Mouse (Mus musculus) lung, postnatal 0 days (tissue): ENCODE measurements around the gene Btbd3. TPM values are rescaled to one million over a fixed set of nuclear protein-coding genes. Genes with fewer than 3 reads are reported as not detected.

ENCODE experiments used
- ATAC-seq: fragments of 200-750 bp; cut with Nextera tagmentation; 2 replicates; pipeline ENCODE4 v1.8.0; 2017; ENCODE audit warnings: moderate library complexity
- DNase-seq: peaks from one replicate; pipeline ENCODE4 v3.0.0-alpha.2; 2016; ENCODE audit warnings: low spot score
- H3K27ac ChIP-seq: fragments of 300-500 bp; sonication (generic); 2 replicates; pipeline ENCODE4 v1.5.1; 2014; ENCODE audit warnings: antibody characterized with exemption, mild to moderate bottlenecking, low read length, mixed read lengths
- H3K27me3 ChIP-seq: fragments of 300-500 bp; sonication (generic); replicated peaks from 2 replicates; pipeline ENCODE4 v1.6.1; 2014; ENCODE audit warnings: low read length, mixed read lengths; ENCODE audit not compliant: insufficient read depth
- H3K36me3 ChIP-seq: fragments of 300-500 bp; sonication (generic); 2 replicates; pipeline ENCODE4 v1.6.1; 2014; ENCODE audit warnings: low read length, mixed read lengths; ENCODE audit not compliant: insufficient read depth
- H3K4me1 ChIP-seq: fragments of 300-500 bp; sonication (generic); 2 replicates; pipeline ENCODE4 v1.6.1; 2014; ENCODE audit warnings: antibody characterized with exemption, low read depth, low read length, mixed read lengths; ENCODE audit not compliant: insufficient read depth
- H3K4me2 ChIP-seq: fragments of 300-500 bp; sonication (generic); replicated peaks from 2 replicates; pipeline ENCODE4 v1.6.1; 2014; ENCODE audit warnings: low read depth, mild to moderate bottlenecking, low read length, moderate library complexity, mixed read lengths
- H3K4me3 ChIP-seq: fragments of 300-500 bp; sonication (generic); 2 replicates; pipeline ENCODE4 v1.5.1; 2014; ENCODE audit warnings: low read depth, low read length
- H3K9ac ChIP-seq: fragments of 300-500 bp; sonication (generic); replicated peaks from 2 replicates; pipeline ENCODE4 v1.6.1; 2014; ENCODE audit warnings: low read depth, mild to moderate bottlenecking
- H3K9me3 ChIP-seq: fragments of 300-500 bp; sonication (generic); 2 replicates; pipeline ENCODE4 v1.6.1; 2016; ENCODE audit warnings: low read length, mixed read lengths
- CTCF ChIP-seq: IDR thresholded peaks from 2 replicates; pipeline ENCODE4 v1.5.1; 2016; ENCODE audit warnings: antibody characterized with exemption, mild to moderate bottlenecking
- EP300 ChIP-seq: IDR thresholded peaks from 2 replicates; pipeline ENCODE4 v1.6.1; 2016; ENCODE audit warnings: antibody characterized with exemption, mild to moderate bottlenecking, control low read depth
- WGBS: fragments of 180-500 bp; shearing (Covaris S2); extraction: QIAGEN DNeasy Blood & Tissue Kit; methylation state at CpG from one replicate; pipeline ENCODE4 v1.1.7; 2014; 5-methylcytosine and 5-hydroxymethylcytosine counted together
- polyA plus RNA-seq: library from polyadenylated mRNA; unstranded; fragments of >200 nt; fragmentation: Nextera tagmentation; extraction: Ambion mirVana; gene quantifications from 2 replicates; pipeline ENCODE4 v1.2.1, GENCODE M21; 2015

Gene Btbd3
- polyA plus RNA-seq, 1 experiment from 2014 or later, result 58.6 TPM

DNA sequence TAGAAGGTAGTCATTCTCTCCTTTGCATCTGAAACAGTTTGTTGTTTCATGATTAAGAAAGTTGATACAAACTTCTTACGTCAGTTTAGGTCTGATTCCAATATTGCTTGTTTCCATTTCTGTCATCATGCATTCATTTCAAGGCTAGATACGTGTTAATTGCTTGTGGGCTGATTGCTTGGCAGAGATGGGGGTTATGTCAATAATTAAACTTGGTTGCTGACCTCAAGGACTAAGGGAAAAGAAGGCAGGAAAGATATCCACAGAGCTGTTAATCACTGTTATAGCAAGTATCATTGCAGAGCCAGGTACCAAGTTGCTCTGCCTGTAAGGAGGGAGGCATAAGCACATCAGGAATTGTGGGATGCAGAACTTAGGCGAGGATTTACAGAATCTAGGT, 226.2 kb downstream of the Btbd3 start:
- no peak overlapping the region for H3K9ac ChIP-seq
- H3K4me3 ChIP-seq, result no peak overlapping the region
- H3K36me3 ChIP-seq, result no peaks in the 10 kb centered on the region
- H3K9me3 ChIP-seq, result no peaks in the 10 kb centered on the region
- WGBS, result 67% methylated on average over 3 of the region's 3 CpGs
- no peaks in the 10 kb centered on the region for H3K27me3 ChIP-seq
- ATAC-seq (no peak), DNase-seq (no peak)
- no peaks in the 10 kb centered on the region for H3K4me1 ChIP-seq
- no peak overlapping the region for H3K27ac ChIP-seq
- no peak overlapping the region for H3K4me2 ChIP-seq
- TF ChIP-seq CTCF, result no peak
- no peak for TF ChIP-seq EP300

DNA sequence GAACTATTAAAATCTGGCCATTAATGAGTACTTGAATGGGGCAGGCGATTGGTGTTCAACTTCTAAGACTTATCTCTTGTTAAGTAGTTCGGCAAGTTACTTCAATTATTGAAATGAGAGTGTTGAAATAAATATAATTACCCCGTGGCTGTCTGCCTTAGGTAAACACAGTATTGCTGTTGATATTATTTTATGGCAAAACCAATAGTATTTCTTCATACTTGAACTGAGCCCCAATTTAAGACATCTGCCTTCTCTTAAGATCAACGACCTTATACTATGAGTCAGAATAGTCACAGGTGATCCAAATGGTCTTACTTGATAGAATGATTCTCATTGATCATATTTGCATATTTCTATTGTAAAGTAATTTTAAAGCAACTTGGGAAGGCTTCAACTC, 228.5 kb downstream of the Btbd3 start:
- Histone ChIP-seq H3K36me3 (no peaks in the 10 kb centered on the region), H3K4me1 (no peaks in the 10 kb centered on the region), H3K4me2 (no peak overlapping the region), H3K27ac (no peak overlapping the region), H3K9ac (no peak overlapping the region), H3K9me3 (no peaks in the 10 kb centered on the region), H3K4me3 (no peak overlapping the region), H3K27me3 (no peaks in the 10 kb centered on the region)
- WGBS, result 70% methylated on average over 4 of the region's 4 CpGs
- ATAC-seq, result no peak
- no peak for DNase-seq
- TF ChIP-seq EP300 (no peak), CTCF (no peak)

- ATAC-seq (no peak), DNase-seq (no peak)
- H3K27ac ChIP-seq, result no peak overlapping the region
- no peak overlapping the region for H3K9ac ChIP-seq
- no peaks in the 10 kb centered on the region for H3K27me3 ChIP-seq
- no peak overlapping the region for H3K4me3 ChIP-seq
- H3K4me2 ChIP-seq, result no peak overlapping the region
- no peaks in the 10 kb centered on the region for H3K4me1 ChIP-seq
- 71% methylated on average over 2 of the region's 2 CpGs for WGBS
- no peak for TF ChIP-seq CTCF
- TF ChIP-seq EP300, result no peak
- H3K9me3 ChIP-seq, result no peaks in the 10 kb centered on the region
- H3K36me3 ChIP-seq, result no peaks in the 10 kb centered on the region
Measured at GRCm38 (mm10) chr2:138490688-138491405, 234.5 kb downstream of the Btbd3 start.

- H3K9me3 ChIP-seq, result no peaks in the 10 kb centered on the region
- no peaks in the 10 kb centered on the region for H3K4me1 ChIP-seq
- H3K36me3 ChIP-seq, result no peaks in the 10 kb centered on the region
- H3K4me2 ChIP-seq, result no peak overlapping the region
- H3K27ac ChIP-seq, result no peak overlapping the region
- DNase-seq (no peak), ATAC-seq (no peak)
- H3K9ac ChIP-seq, result no peak overlapping the region
- no peak overlapping the region for H3K4me3 ChIP-seq
- no peaks in the 10 kb centered on the region for H3K27me3 ChIP-seq
- TF ChIP-seq EP300 (no peak), CTCF (no peak)
Measured at GRCm38 (mm10) chr2:138492176-138492575, 235.8 kb downstream of the Btbd3 start.

- H3K4me3 ChIP-seq, result no peak overlapping the region
- no peaks in the 10 kb centered on the region for H3K4me1 ChIP-seq
- TF ChIP-seq EP300 (no peak), CTCF (no peak)
- H3K27me3 ChIP-seq, result no peaks in the 10 kb centered on the region
- no peaks in the 10 kb centered on the region for H3K9me3 ChIP-seq
- ATAC-seq, result no peak
- no peaks in the 10 kb centered on the region for H3K36me3 ChIP-seq
- WGBS, result 77% methylated on average over 12 of the region's 12 CpGs
- no peak overlapping the region for H3K4me2 ChIP-seq
- no peak for DNase-seq
- no peak overlapping the region for H3K9ac ChIP-seq
- no peak overlapping the region for H3K27ac ChIP-seq
Measured at GRCm38 (mm10) chr2:138503866-138504380, 247.6 kb downstream of the Btbd3 start.

GRCm38 (mm10) chr2:138515531-138515930, 259.2 kb downstream of the Btbd3 start:
- 61% methylated on average over 4 of the region's 4 CpGs for WGBS
- no peak overlapping the region for H3K27ac ChIP-seq
- H3K27me3 ChIP-seq, result no peaks in the 10 kb centered on the region
- H3K4me1 ChIP-seq, result no peaks in the 10 kb centered on the region
- no peak overlapping the region for H3K4me2 ChIP-seq
- ATAC-seq, result no peak
- no peaks in the 10 kb centered on the region for H3K36me3 ChIP-seq
- TF ChIP-seq EP300 (no peak), CTCF (no peak)
- no peak overlapping the region for H3K4me3 ChIP-seq
- H3K9me3 ChIP-seq, result no peaks in the 10 kb centered on the region
- no peak for DNase-seq
- no peak overlapping the region for H3K9ac ChIP-seq
